28 mouse cellular contexts compared by ENCODE assay signal in genomic region chr7:81008285-81008684, GRCm38 (mm10). TPM values are rescaled to one million over a fixed set of nuclear protein-coding genes. Genes with fewer than 3 reads are reported as not detected.
A peak's percentile ranks its signal among the peaks of the same experiment; 100 is the strongest.
DNase-seq lines count a peak whose midpoint lies in the region; ATAC-seq lines count a peak whose summit lies in the region.
"Had no signal": no experiment of that assay in that cellular context is flagged by ENCODE, and none has a peak within 500 bp of the region (broad histone marks: within the 10 kb centered on the region; RNA-seq: fewer than 3 reads in every experiment).

No protein-coding gene starts in this region.

- H3K4me2 ChIP-seq in hindbrain, embryonic 11.5 days (replicated peaks; ENCODE audit: low read depth, low read length) = no peak overlapping the region
- H3K4me2 ChIP-seq: embryonic facial prominence, embryonic 12.5 days; embryonic facial prominence, embryonic 15.5 days; heart, embryonic 13.5 days; hindbrain, embryonic 12.5 days; hindbrain, embryonic 15.5 days had no signal

- no peak overlapping the region for H3K27ac ChIP-seq in hindbrain, embryonic 11.5 days (ENCODE audit: low read depth, low read length)
- H3K27ac ChIP-seq: embryonic facial prominence, embryonic 12.5 days; embryonic facial prominence, embryonic 15.5 days; gastrocnemius, adult 2 months; heart, embryonic 13.5 days; hindbrain, embryonic 12.5 days; hindbrain, embryonic 15.5 days had no signal

- no peaks in the 10 kb centered on the region for H3K27me3 ChIP-seq in hindbrain, embryonic 11.5 days (ENCODE audit: control insufficient read depth, insufficient read depth, low read length)
- H3K27me3 ChIP-seq: CH12.LX; embryonic facial prominence, embryonic 12.5 days; embryonic facial prominence, embryonic 15.5 days; heart, embryonic 13.5 days; hindbrain, embryonic 12.5 days; hindbrain, embryonic 15.5 days had no signal

- H3K36me3 ChIP-seq in hindbrain, embryonic 11.5 days (ENCODE audit: control insufficient read depth, insufficient read depth, low read length) = no peaks in the 10 kb centered on the region

- peak; percentile 72 for ATAC-seq in inflammation-experienced regulatory T-cells, adult 6 months
- ATAC-seq in hindbrain, embryonic 11.5 days (ENCODE audit: low FRiP score) = no peak
- ATAC-seq: forebrain, embryonic 14.5 days; forebrain, postnatal 0 days; intestine, embryonic 16.5 days had no signal

- H3K9me3 ChIP-seq in hindbrain, embryonic 11.5 days (ENCODE audit: control insufficient read depth, low read length) = no peaks in the 10 kb centered on the region
- H3K9me3 ChIP-seq: embryonic facial prominence, embryonic 12.5 days; embryonic facial prominence, embryonic 15.5 days; heart, embryonic 13.5 days; hindbrain, embryonic 12.5 days; hindbrain, embryonic 15.5 days had no signal

- DNase-seq in CD4-positive, CD25-positive, alpha-beta regulatory T cell, adult 2 months (ENCODE audit: low read depth, low spot score) = peak; percentile 53
- DNase-seq in R1 (ENCODE audit: low read depth, low spot score) = peak; percentile 10
- DNase-seq in hindbrain, embryonic 11.5 days (ENCODE audit: low spot score) = no peak
- DNase-seq in spleen, adult 12 weeks (ENCODE audit: low spot score) = no peak
- no peak for DNase-seq in ovary, adult 18-20 months (ENCODE audit: low spot score)
- DNase-seq in thymus, adult 18-20 months = no peak
- DNase-seq: adrenal gland, postnatal 10 days; adrenal gland, postnatal 36 days; B cell, adult 2 months; cerebellum, adult 2 months; cerebellum, adult 9-11 months; cerebellum, postnatal 25 days; forebrain, postnatal 0 days; gastrocnemius, adult 2 months; gastrocnemius, postnatal 14 days; heart, adult 18-20 months; heart, postnatal 14 days; heart, postnatal 4 days had no signal

- no peak overlapping the region for H3K9ac ChIP-seq in hindbrain, embryonic 11.5 days (ENCODE audit: low read depth, low read length)
- H3K9ac ChIP-seq: embryonic facial prominence, embryonic 12.5 days; embryonic facial prominence, embryonic 15.5 days; forebrain, postnatal 0 days; heart, embryonic 13.5 days; hindbrain, embryonic 12.5 days; hindbrain, embryonic 15.5 days had no signal

- no peaks in the 10 kb centered on the region for H3K4me1 ChIP-seq in hindbrain, embryonic 11.5 days (replicated peaks; ENCODE audit: control insufficient read depth, insufficient read depth, low read length)
- H3K4me1 ChIP-seq: embryonic facial prominence, embryonic 15.5 days; hindbrain, embryonic 12.5 days; hindbrain, embryonic 15.5 days had no signal

- H3K4me3 ChIP-seq in hindbrain, embryonic 11.5 days (ENCODE audit: low read depth, low read length) = no peak overlapping the region
- H3K4me3 ChIP-seq: embryonic facial prominence, embryonic 12.5 days; embryonic facial prominence, embryonic 15.5 days; gastrocnemius, adult 2 months; heart, embryonic 13.5 days; hindbrain, embryonic 12.5 days; hindbrain, embryonic 15.5 days had no signal

- 81% methylated on average over 3 of the region's 3 CpGs for WGBS in hindbrain, embryonic 11.5 days

RNA-seq across cellular contexts. Expression of gene Zfp592, which starts 14.8 kb away (rescaled TPM):
- polyA plus RNA-seq in inflammation-experienced regulatory T-cells, adult 6 months (2017; shearing (Covaris generic)) = 10 to 100 TPM; 12.8 to 21.3 (median 19.8) TPM
- polyA plus RNA-seq in hindbrain, embryonic 11.5 days (2014; fragmentation: Nextera tagmentation; extraction: Ambion mirVana) = 11.4 and 12.2 TPM in 2 replicates

RNA-seq across cellular contexts. Expression of gene Alpk3, which starts 49.1 kb away (rescaled TPM):
- polyA plus RNA-seq in inflammation-experienced regulatory T-cells, adult 6 months (2017; shearing (Covaris generic)) = under 1 TPM; 0.17 to 0.50 (median 0.24) TPM
- polyA plus RNA-seq in hindbrain, embryonic 11.5 days (2014; fragmentation: Nextera tagmentation; extraction: Ambion mirVana) = 0.13 and 0.14 TPM in 2 replicates
- polyA plus RNA-seq: forebrain, embryonic 11.5 days had no signal

Comparison
In these comparisons a context has a peak if more than half of its experiments do, and no peak if none do; other contexts are left out.
1. DNase-seq: peak in CD4-positive, CD25-positive, alpha-beta regulatory T cell, adult 2 months (single experiment) and R1 (single experiment); none in hindbrain, embryonic 11.5 days (single experiment), spleen, adult 12 weeks (single experiment), ovary, adult 18-20 months (single experiment) and thymus, adult 18-20 months (0 of 2).